Mouse (Mus musculus) neural tube, embryonic 15.5 days (tissue): ENCODE results near the gene Asap2. TPM values are rescaled to one million over a fixed set of nuclear protein-coding genes. Genes with fewer than 3 reads are reported as not detected.

ENCODE experiments used
- ATAC-seq: fragments of 200-750 bp; cut with Nextera tagmentation; 2 replicates; pipeline ENCODE4 v1.8.0; 2017; ENCODE audit warnings: mild to moderate bottlenecking, moderate TSS enrichment, moderate library complexity; ENCODE audit not compliant: low FRiP score
- H3K27ac ChIP-seq: fragments of 300-500 bp; sonication (generic); replicated peaks from 2 replicates; pipeline ENCODE4 v1.5.1; 2015; ENCODE audit warnings: mild to moderate bottlenecking, inconsistent platforms
- H3K27me3 ChIP-seq: fragments of 300-500 bp; sonication (generic); replicated peaks from 2 replicates; pipeline ENCODE4 v1.6.1; 2015; ENCODE audit warnings: inconsistent platforms
- H3K36me3 ChIP-seq: fragments of 300-500 bp; sonication (generic); 2 replicates; pipeline ENCODE4 v1.6.1; 2015; ENCODE audit warnings: inconsistent platforms
- H3K4me1 ChIP-seq: fragments of 300-500 bp; sonication (generic); 2 replicates; pipeline ENCODE4 v1.6.1; 2015; ENCODE audit warnings: inconsistent platforms
- H3K4me2 ChIP-seq: fragments of 300-500 bp; sonication (generic); 2 replicates; pipeline ENCODE4 v1.6.1; 2015; ENCODE audit warnings: inconsistent platforms, mild to moderate bottlenecking, moderate library complexity
- H3K4me3 ChIP-seq: fragments of 300-500 bp; sonication (generic); replicated peaks from 2 replicates; pipeline ENCODE4 v1.5.1; 2015; ENCODE audit warnings: mild to moderate bottlenecking, inconsistent platforms
- H3K9ac ChIP-seq: fragments of 300-500 bp; sonication (generic); replicated peaks from 2 replicates; pipeline ENCODE4 v1.6.1; 2015; ENCODE audit warnings: mild to moderate bottlenecking, inconsistent platforms
- H3K9me3 ChIP-seq: fragments of 300-500 bp; sonication (generic); replicated peaks from 2 replicates; pipeline ENCODE4 v1.6.1; 2016; ENCODE audit warnings: inconsistent platforms
- WGBS: fragments of 180-500 bp; shearing (Covaris S2); methylation state at CpG from one replicate; pipeline ENCODE4 v1.1.7; 2015; ENCODE audit warnings: mixed read lengths; 5-methylcytosine and 5-hydroxymethylcytosine counted together
- polyA plus RNA-seq: library from polyadenylated mRNA; unstranded; fragments of >200 nt; fragmentation: Nextera tagmentation; extraction: Ambion mirVana; gene quantifications from 2 replicates; pipeline ENCODE4 v1.2.1, GENCODE M21; 2015

Gene Asap2
- polyA plus RNA-seq, 1 experiment from 2014 or later = 10.8 TPM

- peaks cover 7% of the 10 kb centered on the region for H3K36me3 ChIP-seq
- ATAC-seq = no peak
- H3K27me3 ChIP-seq = no peaks in the 10 kb centered on the region
- H3K4me3 ChIP-seq = no peak overlapping the region
- no peak overlapping the region for H3K27ac ChIP-seq
- H3K4me2 ChIP-seq = no peak overlapping the region
- 93% methylated on average over 7 of the region's 7 CpGs for WGBS
- H3K9me3 ChIP-seq = no peaks in the 10 kb centered on the region
- peaks cover 8% of the 10 kb centered on the region; the same call in 1 of the 2 replicates for H3K4me1 ChIP-seq
- H3K9ac ChIP-seq = no peak overlapping the region
Measured at GRCm38 (mm10) chr12:21173847-21174412, 183.7 kb downstream of the Asap2 start.

- no peak overlapping the region for H3K9ac ChIP-seq
- H3K4me3 ChIP-seq = no peak overlapping the region
- no peaks in the 10 kb centered on the region for H3K36me3 ChIP-seq
- H3K27ac ChIP-seq = no peak overlapping the region
- no peak overlapping the region for H3K4me2 ChIP-seq
- ATAC-seq = no peak
- 88% methylated on average over 5 of the region's 5 CpGs for WGBS
- no peaks in the 10 kb centered on the region for H3K9me3 ChIP-seq
- peaks cover 8% of the 10 kb centered on the region; the same call in 1 of the 2 replicates for H3K4me1 ChIP-seq
- H3K27me3 ChIP-seq = no peaks in the 10 kb centered on the region
Measured at GRCm38 (mm10) chr12:21176399-21176798, 186.1 kb downstream of the Asap2 start.

- Histone ChIP-seq H3K9ac (no peak overlapping the region), H3K27ac (0 out of 2 replicates have a peak overlapping the region, but pooled peaks have one; percentile 37)
- ATAC-seq = peak; percentile 46; the same call in 1 of the 2 replicates
Measured at GRCm38 (mm10) chr12:21177123-21177698, 187.0 kb downstream of the Asap2 start.

GRCm38 (mm10) chr12:21180091-21180490, 189.8 kb downstream of the Asap2 start:
- H3K4me3 ChIP-seq = no peak overlapping the region

More at GRCm38 (mm10) chr12:21177123-21177698, 187.0 kb downstream of the Asap2 start:
- Histone ChIP-seq H3K27me3 (no peaks in the 10 kb centered on the region), H3K4me3 (no peak overlapping the region), H3K9me3 (no peaks in the 10 kb centered on the region), H3K4me2 (no peak overlapping the region), H3K4me1 (peaks cover 8% of the 10 kb centered on the region; the same call in 1 of the 2 replicates), H3K36me3 (no peaks in the 10 kb centered on the region)

GRCm38 (mm10) chr12:21182786-21183185, 192.5 kb downstream of the Asap2 start:
- no peaks in the 10 kb centered on the region for H3K27me3 ChIP-seq
- H3K9ac ChIP-seq = no peak overlapping the region
- no peak overlapping the region for H3K27ac ChIP-seq
- H3K4me2 ChIP-seq = no peak overlapping the region
- peaks cover 2% of the 10 kb centered on the region; the same call in 1 of the 2 replicates for H3K4me1 ChIP-seq
- H3K36me3 ChIP-seq = no peaks in the 10 kb centered on the region
- WGBS = 88% methylated on average over 4 of the region's 4 CpGs
- H3K9me3 ChIP-seq = no peaks in the 10 kb centered on the region
- no peak for ATAC-seq
- no peak overlapping the region for H3K4me3 ChIP-seq

More at GRCm38 (mm10) chr12:21180091-21180490, 189.8 kb downstream of the Asap2 start:
- Histone ChIP-seq H3K27me3 (no peaks in the 10 kb centered on the region), H3K4me1 (peaks cover 8% of the 10 kb centered on the region; the same call in 1 of the 2 replicates), H3K4me2 (no peak overlapping the region), H3K36me3 (no peaks in the 10 kb centered on the region), H3K27ac (no peak overlapping the region), H3K9ac (no peak overlapping the region), H3K9me3 (no peaks in the 10 kb centered on the region)
- ATAC-seq = no peak
- 93% methylated on average over 6 of the region's 6 CpGs for WGBS

- Histone ChIP-seq H3K4me1 (no peaks in the 10 kb centered on the region), H3K4me3 (no peak overlapping the region), H3K36me3 (no peaks in the 10 kb centered on the region), H3K4me2 (no peak overlapping the region), H3K9ac (no peak overlapping the region), H3K9me3 (no peaks in the 10 kb centered on the region), H3K27me3 (no peaks in the 10 kb centered on the region), H3K27ac (no peak overlapping the region)
- no peak for ATAC-seq
- WGBS = 73% methylated on average over 6 of the region's 6 CpGs
Measured at GRCm38 (mm10) chr12:21183321-21183720, 193.1 kb downstream of the Asap2 start.

- no peaks in the 10 kb centered on the region for H3K4me1 ChIP-seq
- ATAC-seq = no peak
- H3K27me3 ChIP-seq = no peaks in the 10 kb centered on the region
- no peak overlapping the region for H3K4me3 ChIP-seq
- H3K9me3 ChIP-seq = no peaks in the 10 kb centered on the region
- no peak overlapping the region for H3K4me2 ChIP-seq
- H3K27ac ChIP-seq = no peak overlapping the region
- no peaks in the 10 kb centered on the region for H3K36me3 ChIP-seq
- no peak overlapping the region for H3K9ac ChIP-seq
- 88% methylated on average over 1 of the region's 1 CpGs for WGBS
Measured at GRCm38 (mm10) chr12:21186145-21186544, 195.9 kb downstream of the Asap2 start.

GRCm38 (mm10) chr12:21188880-21189279, 198.6 kb downstream of the Asap2 start:
- H3K4me1 ChIP-seq = 0 out of 2 replicates have a peak, but pooled peaks cover 5% of the 10 kb centered on the region
- no peaks in the 10 kb centered on the region for H3K9me3 ChIP-seq
- H3K27me3 ChIP-seq = no peaks in the 10 kb centered on the region
- no peak overlapping the region for H3K4me2 ChIP-seq
- ATAC-seq = 0 out of 2 replicates have a peak, but pooled peaks have one; percentile 7
- no peak overlapping the region for H3K9ac ChIP-seq
- H3K4me3 ChIP-seq = no peak overlapping the region
- 63% methylated on average over 4 of the region's 4 CpGs for WGBS
- 0 out of 2 replicates have a peak, but pooled peaks cover 2% of the 10 kb centered on the region for H3K36me3 ChIP-seq
- H3K27ac ChIP-seq = no peak overlapping the region

DNA sequence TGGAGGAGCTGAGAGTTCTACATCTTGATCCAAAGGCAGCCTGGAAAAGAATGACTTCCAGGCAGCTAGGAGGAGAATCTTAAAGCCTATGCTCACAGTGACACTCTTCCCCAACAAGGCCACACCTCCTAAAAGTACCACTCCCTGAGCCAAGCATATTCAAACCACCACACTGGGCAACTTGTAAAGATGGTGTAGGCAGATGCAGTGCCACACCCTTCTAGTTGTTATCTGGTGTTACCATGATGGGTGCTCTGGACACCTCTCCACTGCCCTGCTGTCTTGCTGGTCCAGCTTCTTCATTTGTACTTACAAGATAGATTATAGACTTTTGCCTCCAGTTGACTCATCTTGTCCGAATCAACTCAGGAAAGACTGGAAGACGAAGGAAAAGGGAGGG, 201.3 kb downstream of the Asap2 start:
- H3K27ac ChIP-seq = no peak overlapping the region
- 80% methylated on average over 2 of the region's 2 CpGs for WGBS
- no peak for ATAC-seq
- no peak overlapping the region for H3K4me2 ChIP-seq
- H3K4me3 ChIP-seq = no peak overlapping the region
- no peaks in the 10 kb centered on the region for H3K9me3 ChIP-seq
- no peaks in the 10 kb centered on the region for H3K27me3 ChIP-seq
- H3K36me3 ChIP-seq = 0 out of 2 replicates have a peak, but pooled peaks cover 2% of the 10 kb centered on the region
- H3K4me1 ChIP-seq = 0 out of 2 replicates have a peak, but pooled peaks cover 5% of the 10 kb centered on the region
- no peak overlapping the region for H3K9ac ChIP-seq

DNA sequence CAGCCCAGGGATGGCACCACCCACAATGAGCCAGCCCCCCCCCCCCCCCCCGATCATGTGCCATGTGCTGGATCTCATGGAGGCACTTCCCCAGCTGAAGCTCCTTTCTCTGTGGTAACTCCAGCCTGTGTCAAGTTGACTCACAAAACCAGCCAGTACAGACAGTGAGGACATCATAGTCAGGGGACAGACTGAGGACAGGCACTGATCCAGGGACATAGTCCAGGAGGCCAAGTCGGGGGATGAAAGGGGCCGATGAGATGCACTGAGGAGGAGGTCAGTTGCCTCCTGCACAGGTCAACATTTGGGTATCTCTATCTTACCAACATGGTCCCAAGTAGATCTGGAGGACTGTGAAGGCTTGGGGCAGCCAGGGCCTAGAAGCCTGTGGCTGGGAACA, 205.2 kb downstream of the Asap2 start:
- no peaks in the 10 kb centered on the region for H3K9me3 ChIP-seq
- peaks cover 10% of the 10 kb centered on the region; the same call in 1 of the 2 replicates for H3K36me3 ChIP-seq
- H3K4me1 ChIP-seq = 0 out of 2 replicates have a peak, but pooled peaks cover 5% of the 10 kb centered on the region
- no peak overlapping the region for H3K4me3 ChIP-seq
- H3K9ac ChIP-seq = no peak overlapping the region
- WGBS = 100% methylated on average over 3 of the region's 3 CpGs
- no peak overlapping the region for H3K4me2 ChIP-seq
- no peak overlapping the region for H3K27ac ChIP-seq
- ATAC-seq = no peak
- H3K27me3 ChIP-seq = no peaks in the 10 kb centered on the region

- no peak for ATAC-seq
- no peak overlapping the region for H3K27ac ChIP-seq
- 91% methylated on average over 4 of the region's 4 CpGs for WGBS
- H3K9me3 ChIP-seq = no peaks in the 10 kb centered on the region
- H3K4me1 ChIP-seq = 0 out of 2 replicates have a peak, but pooled peaks cover 5% of the 10 kb centered on the region
- H3K27me3 ChIP-seq = no peaks in the 10 kb centered on the region
- no peak overlapping the region for H3K4me2 ChIP-seq
- peaks cover 10% of the 10 kb centered on the region; the same call in 1 of the 2 replicates for H3K36me3 ChIP-seq
- H3K4me3 ChIP-seq = no peak overlapping the region
- no peak overlapping the region for H3K9ac ChIP-seq
Measured at GRCm38 (mm10) chr12:21196420-21196819, 206.2 kb downstream of the Asap2 start.

- Histone ChIP-seq H3K27ac (no peak overlapping the region), H3K27me3 (no peaks in the 10 kb centered on the region), H3K4me2 (no peak overlapping the region), H3K4me3 (no peak overlapping the region), H3K36me3 (peaks cover 8% of the 10 kb centered on the region; the same call in 1 of the 2 replicates), H3K4me1 (peaks cover 12% of the 10 kb centered on the region), H3K9me3 (no peaks in the 10 kb centered on the region), H3K9ac (no peak overlapping the region)
- WGBS = 95% methylated on average over 8 of the region's 8 CpGs
- ATAC-seq = no peak
Measured at GRCm38 (mm10) chr12:21200613-21201012, 210.4 kb downstream of the Asap2 start.
